Mouse (Mus musculus) heart, postnatal 0 days (tissue): ENCODE measurements around the gene 1700011L22Rik.

ENCODE experiments used
- CTCF ChIP-seq: IDR thresholded peaks from 2 replicates; pipeline ENCODE4 v1.5.1; 2016; ENCODE audit warnings: antibody characterized with exemption, control low read depth, low read depth
- EP300 ChIP-seq: IDR thresholded peaks from 2 replicates; pipeline ENCODE4 v1.6.1; 2016; ENCODE audit warnings: antibody characterized with exemption, low read depth

- TF ChIP-seq EP300 (no peak), CTCF (no peak)
Observed at GRCm38 (mm10) chr8:79256076-79256705, 7.8 kb upstream of the 1700011L22Rik start.
